11 mouse cellular contexts compared by ENCODE assay signal in the genomic region with DNA sequence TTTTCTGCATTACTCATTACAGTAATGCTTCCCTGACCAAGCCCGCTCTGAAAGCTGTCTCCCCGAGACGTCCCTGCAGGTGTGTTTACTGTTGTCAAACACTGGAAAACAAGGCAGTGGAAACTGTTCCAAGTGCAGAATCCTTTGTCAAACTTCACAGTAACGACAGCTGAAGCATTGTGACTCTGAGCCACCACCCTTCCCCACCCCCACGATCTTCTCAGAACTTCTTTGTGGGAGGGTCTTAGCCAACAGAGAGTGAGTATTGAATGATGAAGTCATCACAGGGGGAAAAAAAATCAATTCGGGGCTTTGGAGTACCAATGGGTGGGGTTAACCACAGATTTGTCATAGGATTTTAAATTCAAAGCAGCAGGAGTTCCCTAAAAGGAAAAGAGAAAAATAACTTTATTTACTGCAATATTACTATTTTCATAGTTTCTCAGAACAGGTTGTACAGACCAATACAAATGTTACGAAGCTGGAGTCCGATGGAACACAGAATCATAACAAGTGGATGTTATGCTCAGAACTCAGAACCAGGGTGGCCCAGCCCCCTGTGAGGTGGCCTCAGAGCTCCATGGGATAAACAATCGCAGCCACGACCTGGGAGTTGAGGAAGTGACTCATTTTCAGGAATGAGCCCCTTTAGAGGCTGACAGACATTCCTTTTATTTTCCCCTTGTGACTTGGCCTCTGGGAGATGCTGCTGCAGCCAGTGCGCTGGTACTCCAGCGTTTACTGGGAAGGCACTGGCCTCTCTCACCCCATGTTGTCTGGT.
DNase-seq lines count a peak whose midpoint lies in the region; ATAC-seq and TF ChIP-seq lines count a peak whose summit lies in the region.
"Had no signal": no experiment of that assay in that cellular context is flagged by ENCODE, and none has a peak within 500 bp of the region (broad histone marks: within the 10 kb centered on the region; RNA-seq: fewer than 3 reads in every experiment).

No protein-coding gene starts in this region.

- 29% methylated on average over 12 of the region's 12 CpGs for WGBS in heart, adult 2 months
- 26% methylated on average over 12 of the region's 12 CpGs for WGBS in stomach, embryonic 16.5 days

- intact Hi-C loops in heart, adult 2 months (cut with DNase I) = loop anchor here (2.0 kb wide), 1 partner anchor 41 kb away; no protein-coding TSS in a partner anchor

- ATAC-seq in stomach, embryonic 16.5 days (ENCODE audit: insufficient read depth, low FRiP score) = no peak

- TF ChIP-seq EP300 in heart, adult 2 months (IDR thresholded peaks at IDR 0.05; ENCODE audit: insufficient read depth, low read depth, low read length) = peak; percentile 69; the same call in 1 of the 2 replicates

- peak overlapping the region; percentile 37; the same call in 1 of the 2 replicates for H3K9ac ChIP-seq in heart, adult 2 months (ENCODE audit: low read depth, low read length)
- H3K9ac ChIP-seq in stomach, embryonic 16.5 days (ENCODE audit: low read length) = no peak overlapping the region
- H3K9ac ChIP-seq: hindbrain, embryonic 14.5 days; liver, embryonic 14.5 days had no signal

- no peak for TF ChIP-seq CTCF in heart, adult 2 months (IDR thresholded peaks at IDR 0.05)

- no peaks in the 10 kb centered on the region for H3K9me3 ChIP-seq in stomach, embryonic 16.5 days (replicated peaks; ENCODE audit: control insufficient read depth, low read length)

- peak; percentile 59 for TF ChIP-seq POLR2A in heart, adult 2 months (IDR thresholded peaks at IDR 0.05; ENCODE audit: insufficient read depth, low read depth, low read length)

- peak overlapping the region; percentile 96 for H3K27ac ChIP-seq in heart, adult 2 months
- H3K27ac ChIP-seq in stomach, embryonic 16.5 days (ENCODE audit: low read length) = peak overlapping the region; percentile 32; the same call in 1 of the 2 replicates
- H3K27ac ChIP-seq: hindbrain, embryonic 14.5 days; liver, embryonic 14.5 days had no signal

- H3K4me1 ChIP-seq in heart, adult 2 months (ENCODE audit: control insufficient read depth, insufficient read depth, low read length) = peaks cover 31% of the 10 kb centered on the region
- H3K4me1 ChIP-seq in stomach, embryonic 16.5 days (ENCODE audit: control insufficient read depth, insufficient read depth, low read length) = peaks cover 11% of the 10 kb centered on the region

- H3K4me2 ChIP-seq in stomach, embryonic 16.5 days (ENCODE audit: low read depth, low read length) = no peak overlapping the region
- H3K4me2 ChIP-seq: hindbrain, embryonic 14.5 days had no signal

- H3K79me2 ChIP-seq in heart, adult 2 months (replicated peaks; ENCODE audit: control insufficient read depth, insufficient read depth, low read length) = no peaks in the 10 kb centered on the region

- H3K36me3 ChIP-seq in heart, adult 2 months (ENCODE audit: control insufficient read depth, insufficient read depth, low read length) = peaks cover 15% of the 10 kb centered on the region
- no peaks in the 10 kb centered on the region for H3K36me3 ChIP-seq in stomach, embryonic 16.5 days (ENCODE audit: control insufficient read depth, insufficient read depth, low read length)

- peak; percentile 38 for DNase-seq in ovary, postnatal 36 days (ENCODE audit: low spot score)
- no peak for DNase-seq in ovary, postnatal 14 days (ENCODE audit: low spot score)
- DNase-seq in heart, adult 2 months = peak; percentile 60 to 75
- DNase-seq in kidney, adult 9 months = peak; percentile 18
- no peak for DNase-seq in right cerebral cortex, postnatal 4 days
- DNase-seq in adrenal gland, postnatal 4 days (ENCODE audit: low spot score in 2 of 2) = no peak
- no peak for DNase-seq in natural killer cell, adult 2 months (ENCODE audit: low spot score in 2 of 2)
- DNase-seq: embryo, embryonic 11 days had no signal

- H3K4me3 ChIP-seq in heart, adult 2 months = no peak overlapping the region
- no peak overlapping the region for H3K4me3 ChIP-seq in stomach, embryonic 16.5 days (replicated peaks; ENCODE audit: low read length)

- no peaks in the 10 kb centered on the region for H3K27me3 ChIP-seq in heart, adult 2 months (ENCODE audit: control insufficient read depth, insufficient read depth, low read length)
- no peaks in the 10 kb centered on the region for H3K27me3 ChIP-seq in stomach, embryonic 16.5 days (ENCODE audit: control insufficient read depth, insufficient read depth, low read length)

Comparison
In these comparisons a context has a peak if more than half of its experiments do, and no peak if none do; other contexts are left out.
1. DNase-seq: peak in ovary, postnatal 36 days (single experiment), heart, adult 2 months (2 of 2) and kidney, adult 9 months (single experiment); none in ovary, postnatal 14 days (single experiment), right cerebral cortex, postnatal 4 days (single experiment), adrenal gland, postnatal 4 days (0 of 2) and natural killer cell, adult 2 months (0 of 2).